Mouse (Mus musculus): ENCODE measurements at regions not wholly inside any gene's neighbourhood (a gene's known extent, or its start where the extent isn't known, plus 50 kb on each side); places are given as distances from the start of the nearest gene placed in this dataset.
"Not testable (repeated sequence)": the region's sequence is repeated elsewhere in the genome, so short reads cannot be mapped to it uniquely, and the experiment has no call there.

- DNase-seq = not testable (repeated sequence)
Observed at GRCm38 (mm10) chr3:110880472-110880871, 629.7 kb upstream of the Prmt6 start.

DNA sequence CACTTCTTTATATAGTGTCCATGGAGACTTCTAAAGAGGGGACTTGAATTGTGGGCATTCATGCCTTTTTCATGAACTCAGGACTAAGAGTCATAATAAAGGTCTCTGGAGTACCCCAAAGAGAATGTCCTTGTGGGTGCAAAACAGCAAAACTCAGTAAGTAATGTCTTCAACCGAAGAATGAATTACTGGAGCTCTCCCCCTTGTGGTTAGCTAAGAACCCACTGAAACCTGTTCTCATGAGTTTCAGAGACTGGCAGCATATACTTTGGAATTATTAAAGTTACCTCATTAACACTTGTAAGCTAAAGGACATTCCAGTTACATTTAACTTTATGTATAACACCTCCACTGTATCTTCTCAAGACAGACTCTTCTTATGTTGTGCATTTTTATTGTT, 615.2 kb upstream of the Prmt6 start:
- DNase-seq = no peak

GRCm38 (mm10) chr3:110847222-110847621, 596.4 kb upstream of the Prmt6 start:
- no peak for DNase-seq

- no peak for DNase-seq
Observed at GRCm38 (mm10) chr3:110820709-110821401, 570.1 kb upstream of the Prmt6 start.

DNA sequence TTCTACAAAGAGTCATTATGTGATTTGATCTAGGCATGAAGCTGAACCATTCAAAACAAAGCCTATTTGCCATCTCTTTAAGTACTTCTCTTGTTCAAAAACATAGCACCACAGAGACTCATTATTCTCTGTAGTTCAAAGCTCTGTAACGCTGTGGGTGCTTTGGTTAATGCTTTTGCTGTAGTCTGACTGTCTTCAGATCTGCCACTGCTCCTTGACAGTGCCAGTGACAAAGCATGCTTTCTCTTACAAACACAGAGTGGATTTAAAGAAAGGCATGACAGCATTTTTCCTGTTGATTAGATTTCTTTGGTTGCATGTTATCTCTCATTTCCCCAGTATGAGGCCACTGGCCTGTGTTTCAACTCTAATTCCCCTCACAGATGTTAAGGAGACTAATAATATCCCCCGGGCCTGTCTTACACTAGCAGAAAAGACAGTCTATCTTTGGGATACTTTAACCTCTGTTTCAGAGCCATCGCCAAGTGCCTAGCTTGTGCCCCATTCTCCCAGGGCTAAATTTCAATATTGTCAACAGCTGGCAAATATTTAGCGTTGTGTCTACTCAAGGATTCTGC, 538.3 kb upstream of the Prmt6 start:
- no peak for DNase-seq

DNA sequence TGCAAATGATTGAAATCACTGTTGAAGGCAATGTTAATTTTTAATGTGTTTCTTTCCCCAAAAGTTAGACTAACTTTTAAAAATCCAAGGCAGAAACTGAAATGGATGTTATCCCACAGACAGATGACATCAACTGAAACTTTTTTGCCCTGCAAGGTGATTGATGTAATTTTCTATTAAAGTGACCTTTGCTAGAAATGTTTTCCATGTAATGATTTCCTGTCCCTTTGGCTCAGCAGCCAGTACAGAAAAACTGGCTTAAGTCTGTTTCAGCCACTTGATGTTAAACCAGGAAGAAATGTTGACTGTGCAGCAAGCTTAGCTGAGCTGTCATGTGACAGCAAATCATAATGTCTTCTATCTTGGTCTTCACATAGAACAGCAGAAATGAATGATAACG, 504.5 kb upstream of the Prmt6 start:
- DNase-seq = no peak

DNA sequence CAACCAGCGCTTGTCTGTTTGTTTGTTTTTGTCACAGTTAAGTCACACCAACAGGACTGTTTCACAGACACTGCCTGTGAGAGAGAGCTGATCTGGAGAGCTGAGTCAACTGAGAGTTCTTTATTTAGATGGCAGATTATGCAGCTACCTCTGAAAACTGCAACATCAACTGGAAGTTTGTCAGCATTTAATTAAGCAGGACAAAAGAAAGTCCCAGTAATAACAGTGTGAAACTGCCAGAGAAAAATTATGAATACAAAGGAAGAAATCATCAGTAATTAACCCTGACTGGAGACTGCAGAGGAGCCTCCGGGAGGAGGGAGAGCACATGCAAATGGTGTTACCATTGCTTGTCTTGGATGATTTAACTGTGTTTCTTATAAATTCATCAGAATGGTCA, 495.5 kb upstream of the Prmt6 start:
- no peak for DNase-seq

- no peak for DNase-seq
Observed at GRCm38 (mm10) chr3:110700122-110700521, 449.3 kb upstream of the Prmt6 start.

GRCm38 (mm10) chr3:110667525-110668005, 416.8 kb upstream of the Prmt6 start:
- DNase-seq = no peak

GRCm38 (mm10) chr3:110666992-110667391, 416.2 kb upstream of the Prmt6 start:
- no peak for DNase-seq

- no peak for DNase-seq
Observed at GRCm38 (mm10) chr3:110657495-110658105, 406.8 kb upstream of the Prmt6 start.

GRCm38 (mm10) chr3:110626326-110626725, 375.5 kb upstream of the Prmt6 start:
- DNase-seq = no peak

DNA sequence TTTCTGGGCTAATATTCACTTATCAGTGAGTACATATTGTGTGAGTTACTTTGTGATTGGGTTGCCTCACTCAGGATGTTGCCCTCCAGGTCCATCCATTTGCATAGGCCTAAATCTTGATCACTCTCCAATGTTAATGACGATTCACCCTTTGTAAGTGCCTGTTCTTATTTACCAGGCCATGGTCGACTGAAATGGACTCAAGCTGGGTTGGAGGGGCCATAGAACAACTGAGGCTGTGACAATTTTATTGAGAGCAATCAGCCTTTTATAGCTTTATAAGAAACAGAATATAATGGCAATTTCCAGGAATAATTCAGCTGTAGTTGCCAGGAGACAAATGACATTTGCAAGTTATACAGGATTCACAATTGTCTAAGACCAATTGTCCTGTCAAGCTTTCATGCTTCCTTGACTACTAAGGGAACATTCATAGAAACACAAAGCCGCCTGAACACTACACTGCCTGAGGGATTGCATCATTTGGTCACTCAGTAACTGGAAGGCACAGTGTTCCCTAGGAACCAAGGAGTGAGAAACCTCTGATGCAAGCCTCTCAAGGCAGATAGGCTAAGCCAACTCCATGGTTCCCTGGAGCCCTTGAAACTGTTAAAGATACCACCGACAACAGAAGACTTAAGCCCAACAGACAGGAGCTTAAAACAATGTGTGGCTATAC, 348.5 kb upstream of the Prmt6 start:
- no peak for DNase-seq

DNA sequence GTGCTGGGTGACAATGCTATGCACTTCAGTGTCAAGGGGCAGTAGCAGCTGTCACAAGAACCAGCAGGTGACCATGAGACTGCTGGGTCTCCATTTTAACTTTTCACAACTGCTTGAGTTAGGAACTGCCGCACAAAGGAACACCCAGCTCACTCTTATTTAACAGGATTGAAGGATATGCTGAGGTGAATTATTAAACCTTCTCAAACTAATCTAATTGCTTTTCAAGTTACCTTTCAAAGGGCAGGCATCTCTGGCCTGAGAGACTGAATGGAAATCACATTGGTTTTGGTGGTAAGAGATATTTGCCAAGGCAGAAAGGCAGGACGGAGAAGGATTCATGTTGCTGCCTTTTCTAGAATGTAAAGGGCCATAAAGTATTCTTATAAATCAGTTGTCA, 332.0 kb upstream of the Prmt6 start:
- DNase-seq = no peak

DNA sequence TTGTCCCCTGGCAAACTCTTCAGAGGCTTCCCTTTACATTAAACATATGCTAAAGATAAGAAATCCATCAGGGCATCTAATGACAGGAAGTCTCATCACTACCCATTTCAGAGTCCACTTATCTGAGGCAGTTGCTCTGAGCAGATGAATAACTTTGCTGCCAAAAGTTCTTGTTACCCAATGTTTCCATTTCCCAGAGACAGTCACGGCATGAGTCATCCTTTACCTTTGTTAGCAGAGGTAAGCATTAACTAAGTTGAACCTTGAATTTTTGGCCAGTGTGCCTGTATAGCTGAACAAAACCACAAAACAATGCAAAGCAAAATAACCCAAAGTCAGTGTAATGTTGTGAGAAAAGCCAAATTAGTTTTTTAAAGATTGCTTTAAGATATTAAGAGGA, 328.5 kb upstream of the Prmt6 start:
- DNase-seq = peak; percentile 8

DNA sequence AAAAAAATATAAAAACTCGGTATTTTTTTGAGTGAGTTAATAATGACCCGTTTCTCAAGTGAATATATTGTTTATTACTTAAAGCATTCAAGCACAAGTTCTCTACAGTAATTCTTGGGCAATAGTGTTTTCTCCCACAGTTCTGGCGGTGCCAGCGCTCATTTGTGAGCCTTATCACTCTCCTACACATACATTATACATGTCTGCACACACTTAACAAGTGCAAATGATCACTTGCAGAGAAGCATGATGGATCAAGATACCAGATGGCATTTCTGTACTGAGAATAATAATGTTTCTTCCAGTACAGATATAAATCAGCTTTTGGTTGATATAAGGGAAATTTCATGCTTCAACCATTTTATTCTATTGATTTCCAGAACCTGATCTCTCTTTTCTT, 316.4 kb upstream of the Prmt6 start:
- no peak for DNase-seq

DNA sequence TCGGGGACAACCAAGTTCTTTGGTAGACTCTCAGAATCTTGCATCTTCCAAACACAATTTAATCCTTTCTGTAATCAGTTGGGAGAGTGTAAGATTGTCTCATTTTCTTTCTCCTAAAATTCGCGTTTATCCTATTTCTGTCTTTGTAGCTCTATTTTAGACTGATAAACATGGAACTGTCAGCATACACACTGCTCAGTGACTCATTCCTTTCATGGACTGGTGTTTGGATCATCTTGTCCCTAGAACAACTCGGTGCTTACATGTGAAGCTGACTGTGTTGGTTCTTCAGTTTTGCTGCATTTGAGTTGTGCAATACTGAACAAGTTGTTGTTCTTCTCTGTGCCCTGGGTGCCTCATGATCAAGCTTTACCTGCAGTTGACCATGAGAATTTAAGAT, 296.5 kb upstream of the Prmt6 start:
- DNase-seq = no peak

DNA sequence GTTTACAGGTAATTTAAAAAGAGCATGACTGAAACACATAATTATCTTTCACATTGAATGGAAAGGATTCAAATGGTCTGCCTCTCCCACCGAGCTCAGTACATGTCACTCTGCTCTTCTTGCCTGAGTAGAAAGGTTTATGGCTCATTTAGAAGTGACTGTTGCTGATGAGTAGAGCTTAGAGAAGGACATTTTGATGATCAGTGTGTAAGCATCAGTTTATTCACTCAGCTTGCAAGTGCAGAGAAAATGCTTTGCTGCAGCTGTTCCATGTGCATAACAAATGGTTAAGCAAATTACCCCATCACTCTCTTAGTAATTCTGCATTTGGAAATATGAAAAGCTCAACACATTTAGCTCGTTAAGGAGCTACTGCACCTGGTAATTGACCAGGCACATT, 287.5 kb upstream of the Prmt6 start:
- DNase-seq = no peak
